Mouse (Mus musculus) large intestine, adult 2 months (tissue): Measurements from ENCODE around the gene Rtl8b. TPM values are rescaled to one million over a fixed set of nuclear protein-coding genes. Genes with fewer than 3 reads are reported as not detected.
"Not testable (repeated sequence)": the region's sequence is repeated elsewhere in the genome, so short reads cannot be mapped to it uniquely, and the experiment has no call there.

ENCODE experiments used
- DNase-seq: peaks from one replicate; pipeline ENCODE4 v3.0.0-alpha.2; 2012; ENCODE audit warnings: low read depth, low spot score
- WGBS: fragments of 180-500 bp; shearing (Covaris S2); methylation state at CpG from one replicate; pipeline ENCODE4 v1.1.7; 2018; 5-methylcytosine and 5-hydroxymethylcytosine counted together
- polyA plus RNA-seq: library from polyadenylated mRNA; depleted of rRNA; stranded (reverse); fragments of >200 nt; gene quantifications from 2 replicates; pipeline ENCODE4 v1.2.3, GENCODE M21; 2012; rRNA removed

Gene Rtl8b
- 35.6 and 43.6 TPM in 2 replicates for polyA plus RNA-seq

DNA sequence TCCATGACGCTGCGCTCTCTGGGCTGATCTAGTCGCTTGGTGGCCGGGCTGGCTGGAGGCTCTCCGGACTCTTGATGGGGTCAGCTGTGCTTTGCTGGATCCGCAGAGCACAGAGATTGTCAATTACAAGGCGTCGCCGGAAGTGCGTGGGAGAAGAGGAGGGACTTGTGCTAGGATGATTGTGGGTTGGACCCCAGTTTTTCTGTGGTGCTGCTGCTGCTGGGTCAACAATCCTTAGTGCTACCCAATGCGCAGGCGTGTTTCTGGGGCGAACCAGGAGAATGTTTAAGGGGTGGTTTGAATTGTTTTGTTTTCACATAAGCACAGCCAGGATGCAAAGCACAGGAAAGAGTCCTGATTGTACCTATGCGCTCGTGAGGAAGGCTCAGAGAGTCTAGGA lies at the start of gene Rtl8b:
Gene Rtl8b (minus strand): TSS at position 115 of the 400 bp plus-strand sequence.
- WGBS = 25% methylated on average over 13 of the region's 15 CpGs
- DNase-seq = peak; percentile 8

GRCm38 (mm10) chrX:53716323-53717182 lies 46.3 kb upstream of the Rtl8b start:
- no peak for DNase-seq
- 22% methylated on average over 49 of the region's 49 CpGs for WGBS

DNA sequence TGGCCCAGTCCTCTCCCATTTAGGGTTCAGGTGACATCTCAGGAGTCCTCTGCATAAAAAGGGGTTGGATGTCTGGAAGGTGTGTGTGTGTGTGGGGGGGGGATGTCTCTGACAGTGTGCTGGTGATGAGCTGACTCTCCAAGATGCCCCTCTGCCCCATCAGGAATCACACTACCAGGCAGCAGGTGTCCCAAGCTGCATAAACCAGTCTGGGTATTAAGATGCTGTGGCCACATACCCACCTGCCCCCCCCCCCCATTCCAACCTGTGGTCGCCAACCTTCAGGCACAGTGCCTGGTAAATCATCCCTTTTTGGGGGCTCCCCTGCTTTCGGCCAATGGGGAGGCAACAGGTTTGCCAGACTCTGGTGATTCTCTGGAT lies 45.7 kb upstream of the Rtl8b start:
- WGBS = 66% methylated on average over 2 of the region's 2 CpGs
- no peak for DNase-seq

GRCm38 (mm10) chrX:53702673-53703072 lies 32.5 kb upstream of the Rtl8b start:
- WGBS = 57% methylated on average over 3 of the region's 3 CpGs
- no peak for DNase-seq

DNA sequence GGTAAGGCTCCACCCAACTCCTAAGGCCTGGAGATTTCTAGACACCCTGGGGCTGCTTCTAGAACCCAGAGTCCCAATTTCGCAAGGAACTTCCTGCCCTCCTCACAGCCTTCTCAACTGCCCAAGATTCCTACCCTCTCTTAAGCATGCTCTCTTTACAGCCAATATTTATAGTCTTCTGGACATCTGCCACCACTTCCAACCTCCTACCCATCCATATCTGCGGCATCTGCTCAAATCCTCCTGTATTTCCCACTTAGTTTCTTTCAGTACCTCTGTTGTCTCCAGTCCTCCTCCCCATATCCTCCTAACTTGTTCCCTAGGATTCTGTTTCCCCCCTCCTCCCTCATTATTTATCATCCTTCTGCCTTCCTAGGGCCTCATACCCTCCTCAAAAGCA lies 29.0 kb upstream of the Rtl8b start:
- DNase-seq = no peak
- 79% methylated on average over 2 of the region's 2 CpGs for WGBS

DNA sequence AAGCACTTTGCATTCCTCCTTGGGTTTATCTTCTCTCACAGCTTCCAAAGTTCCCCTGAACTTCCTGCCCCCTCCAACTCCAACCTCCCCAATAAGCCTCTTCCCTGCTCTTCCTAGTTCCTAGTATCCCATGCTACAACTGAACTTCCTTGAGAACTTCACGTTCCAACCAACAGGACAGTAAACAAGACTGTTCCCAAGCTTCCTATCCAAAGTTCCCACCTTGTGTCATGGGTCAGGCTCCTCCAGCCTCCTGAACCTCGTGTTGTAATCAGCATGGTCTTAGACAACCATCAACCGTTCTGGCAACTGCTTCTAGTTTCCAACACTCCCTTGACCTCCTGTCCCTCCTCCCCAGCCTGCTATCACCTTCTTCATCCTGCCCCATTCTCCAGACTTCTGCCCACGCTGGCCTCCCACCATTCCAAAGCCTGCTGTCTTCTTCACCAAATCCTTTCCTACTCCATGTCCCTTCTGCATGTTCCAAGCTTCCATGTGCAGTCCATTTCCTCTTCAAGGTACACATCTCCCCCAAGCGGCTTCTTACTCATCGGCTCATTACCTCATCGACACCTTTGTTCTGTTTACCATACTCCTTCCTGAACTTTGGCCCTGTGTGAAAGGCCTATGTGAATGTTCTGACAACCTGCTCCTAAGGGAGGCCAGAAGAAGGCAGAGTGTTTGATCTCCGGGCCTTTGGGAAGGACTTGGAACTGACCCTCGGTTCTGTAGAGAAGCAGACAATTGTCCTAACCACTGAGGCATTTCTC lies 24.0 kb upstream of the Rtl8b start:
- no peak for DNase-seq
- WGBS = 50% methylated on average over 9 of the region's 9 CpGs

DNA sequence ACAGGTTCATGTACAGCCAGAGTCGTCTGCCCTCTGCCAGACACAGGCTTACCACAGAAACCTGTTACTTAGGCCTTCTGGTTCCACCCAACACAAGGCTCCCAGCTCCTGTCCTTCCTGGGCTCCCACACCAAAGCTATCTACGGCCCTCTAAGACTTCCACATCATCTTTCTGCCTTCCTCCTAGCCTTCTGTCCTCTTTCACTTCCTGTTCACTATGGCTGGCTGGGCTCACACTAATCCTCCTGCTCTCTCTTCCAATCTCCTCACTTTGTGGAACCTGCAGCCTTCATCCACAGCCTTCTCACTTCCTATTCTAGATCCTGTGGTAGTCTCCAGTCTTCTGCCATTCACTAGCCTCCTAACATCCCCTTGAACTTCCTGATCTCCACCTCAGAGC lies 22.9 kb upstream of the Rtl8b start:
- no peak for DNase-seq
- WGBS = 62% methylated on average over 2 of the region's 2 CpGs

DNA sequence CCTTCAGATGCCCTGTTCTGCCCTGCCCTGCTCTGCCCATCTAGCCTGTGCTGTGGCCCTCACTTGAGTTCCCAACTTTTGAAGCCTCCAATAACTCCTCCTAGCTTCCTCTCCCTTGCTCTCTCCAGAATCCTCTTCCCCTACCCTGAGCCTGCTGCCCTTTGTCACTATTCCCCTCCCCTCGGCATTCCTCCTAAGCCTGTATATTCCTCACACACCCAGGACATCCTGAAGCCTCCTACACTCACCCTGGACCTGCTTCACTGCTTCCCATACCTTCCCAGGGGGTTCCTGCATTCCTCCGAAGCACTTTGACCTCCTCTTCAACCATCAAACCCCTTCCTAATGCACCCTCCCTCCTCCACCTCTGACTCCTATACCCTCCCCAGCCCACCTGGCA lies 21.9 kb upstream of the Rtl8b start:
- WGBS = 35% methylated on average over 2 of the region's 2 CpGs

GRCm38 (mm10) chrX:53684676-53685075 lies 14.5 kb upstream of the Rtl8b start:
- 35% methylated on average over 2 of the region's 4 CpGs for WGBS
- not testable (repeated sequence) for DNase-seq

More for the DNA sequence above, 21.9 kb upstream of the Rtl8b start:
- no peak for DNase-seq

DNA sequence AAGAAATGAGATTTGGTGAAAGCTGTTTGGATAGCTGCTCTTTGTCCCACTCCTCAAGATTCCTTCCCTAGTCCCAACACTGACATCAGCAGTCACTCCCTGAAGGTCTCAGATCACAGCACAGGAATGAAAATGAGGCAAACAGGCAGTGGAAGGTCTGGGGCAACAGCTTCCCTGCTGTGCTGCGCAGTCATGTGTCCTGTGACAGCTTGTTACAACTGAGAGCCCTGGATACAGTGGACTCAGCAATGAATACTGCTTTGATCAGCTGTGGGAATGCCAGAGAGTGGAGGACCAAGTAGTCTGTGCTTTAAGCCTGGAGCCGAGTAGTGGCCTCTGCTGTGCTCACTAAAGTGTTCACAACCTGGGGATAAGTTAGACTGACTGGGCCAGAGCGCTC lies 12.4 kb upstream of the Rtl8b start:
- not testable (repeated sequence) for DNase-seq
- WGBS = 73% methylated on average over 2 of the region's 3 CpGs

- not testable (repeated sequence) for DNase-seq
- WGBS = 30% methylated on average over 2 of the region's 2 CpGs
Observed at GRCm38 (mm10) chrX:53676943-53677342, 6.7 kb upstream of the Rtl8b start.

DNA sequence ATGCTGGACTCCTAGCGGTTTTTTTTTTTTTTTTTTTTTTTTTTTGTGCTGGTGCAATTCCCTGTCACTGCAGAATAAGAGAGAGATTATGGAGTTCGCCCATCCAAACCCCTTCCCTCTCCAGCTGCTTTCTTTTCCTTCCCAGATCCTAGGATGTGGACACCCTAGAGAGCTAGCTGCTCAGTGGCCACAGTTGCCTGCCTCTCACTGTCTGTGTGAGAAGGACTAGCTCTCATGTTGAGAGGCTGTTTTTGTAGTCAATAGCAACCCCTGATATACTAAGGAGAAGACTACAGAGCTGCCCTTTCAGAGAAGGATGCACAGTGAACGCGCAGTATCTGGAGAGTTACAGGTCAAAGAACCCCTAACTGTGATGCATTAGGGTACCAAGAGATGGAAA lies 488 bp upstream of the Rtl8b start:
- WGBS = 31% methylated on average over 3 of the region's 4 CpGs
- DNase-seq = not testable (repeated sequence)

DNA sequence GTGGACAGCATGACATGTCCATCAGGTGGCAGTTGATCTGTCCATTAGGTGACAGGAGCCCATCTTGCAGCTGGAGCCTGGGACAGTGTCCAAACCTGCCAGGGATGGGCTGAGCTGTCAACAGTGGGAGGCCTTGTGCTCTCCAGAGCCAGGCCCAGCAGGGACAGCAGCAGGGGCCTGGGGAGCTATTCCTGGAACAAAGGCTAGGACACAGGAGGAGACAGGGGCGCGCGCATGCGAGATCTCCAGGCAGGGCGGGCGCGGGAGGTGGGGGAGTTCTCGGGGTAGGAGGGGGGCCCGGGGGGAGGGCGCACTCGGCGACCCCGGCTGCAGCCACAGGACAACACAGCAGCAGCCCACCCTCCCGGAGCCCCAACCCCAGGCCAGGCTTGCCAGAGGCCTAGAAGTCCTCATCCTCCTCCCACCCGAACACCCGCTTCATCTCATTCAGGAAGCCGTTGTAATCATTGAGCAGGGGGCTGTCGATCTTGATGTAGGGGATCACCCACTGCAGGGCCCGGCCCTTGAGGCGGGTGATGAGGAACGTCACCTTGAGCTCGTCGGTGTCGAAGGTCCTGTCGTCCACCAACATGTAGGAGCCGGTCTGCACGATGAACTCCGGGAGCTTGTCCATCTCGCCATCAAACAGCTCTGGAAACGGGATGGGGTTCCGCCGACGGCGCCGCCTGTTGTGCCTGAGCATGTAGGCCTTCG lies 494 bp downstream of the Rtl8b start:
- DNase-seq = not testable (repeated sequence)
- WGBS = no CpG with 5 or more reads among the region's 36 CpGs

DNA sequence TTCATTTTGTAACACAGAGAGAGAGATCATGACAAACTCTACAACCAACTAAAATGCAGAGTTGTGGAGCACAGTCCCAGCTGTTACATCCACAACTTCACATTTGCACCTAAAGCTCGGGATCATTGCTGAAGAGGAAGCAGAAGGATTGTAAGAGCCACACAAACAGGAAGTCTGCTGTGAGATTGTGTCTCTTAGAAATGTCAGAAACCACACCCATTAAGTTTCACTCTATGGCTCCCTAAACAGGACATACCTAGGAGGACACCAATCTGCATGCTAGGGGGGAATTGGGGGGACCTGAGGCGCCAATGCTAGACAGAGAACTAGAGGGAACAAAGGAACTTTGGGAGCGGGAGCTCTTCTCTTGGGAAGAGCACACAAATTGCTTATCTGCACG lies 17.3 kb downstream of the Rtl8b start:
- WGBS = 61% methylated on average over 4 of the region's 4 CpGs

GRCm38 (mm10) chrX:53645885-53646284 lies 24.3 kb downstream of the Rtl8b start:
- no peak for DNase-seq
- WGBS = 54% methylated on average over 6 of the region's 6 CpGs

More for the DNA sequence above, 17.3 kb downstream of the Rtl8b start:
- DNase-seq = not testable (repeated sequence)

DNA sequence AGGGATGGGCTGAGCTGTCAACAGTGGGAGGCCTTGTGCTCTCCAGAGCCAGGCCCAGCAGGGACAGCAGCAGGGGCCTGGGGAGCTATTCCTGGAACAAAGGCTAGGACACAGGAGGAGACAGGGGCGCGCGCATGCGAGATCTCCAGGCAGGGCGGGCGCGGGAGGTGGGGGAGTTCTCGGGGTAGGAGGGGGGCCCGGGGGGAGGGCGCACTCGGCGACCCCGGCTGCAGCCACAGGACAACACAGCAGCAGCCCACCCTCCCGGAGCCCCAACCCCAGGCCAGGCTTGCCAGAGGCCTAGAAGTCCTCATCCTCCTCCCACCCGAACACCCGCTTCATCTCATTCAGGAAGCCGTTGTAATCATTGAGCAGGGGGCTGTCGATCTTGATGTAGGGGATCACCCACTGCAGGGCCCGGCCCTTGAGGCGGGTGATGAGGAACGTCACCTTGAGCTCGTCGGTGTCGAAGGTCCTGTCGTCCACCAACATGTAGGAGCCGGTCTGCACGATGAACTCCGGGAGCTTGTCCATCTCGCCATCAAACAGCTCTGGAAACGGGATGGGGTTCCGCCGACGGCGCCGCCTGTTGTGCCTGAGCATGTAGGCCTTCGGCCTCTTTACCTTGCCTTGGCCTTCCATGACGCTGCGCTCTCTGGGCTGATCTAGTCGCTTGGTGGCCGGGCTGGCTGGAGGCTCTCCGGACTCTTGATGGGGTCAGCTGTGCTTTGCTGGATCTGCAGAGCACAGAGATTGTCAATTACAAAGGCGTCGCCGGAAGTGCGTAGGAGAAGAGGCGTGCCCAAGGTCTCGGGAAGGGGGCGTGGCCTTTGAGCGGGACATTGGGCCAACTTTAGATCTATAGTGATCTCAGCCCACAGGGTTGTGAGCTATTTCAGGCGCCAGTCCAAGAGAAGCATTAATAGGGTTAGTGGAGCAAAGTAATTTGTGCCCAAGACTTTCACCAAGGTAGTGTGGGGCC lies 26.9 kb downstream of the Rtl8b start, which contains the start of gene Rtl8a:
Gene Rtl8a (minus strand): TSS at position 703 of the 982 bp plus-strand sequence.
- WGBS = 19% methylated on average over 14 of the region's 50 CpGs
- peak; percentile 7 for DNase-seq

DNA sequence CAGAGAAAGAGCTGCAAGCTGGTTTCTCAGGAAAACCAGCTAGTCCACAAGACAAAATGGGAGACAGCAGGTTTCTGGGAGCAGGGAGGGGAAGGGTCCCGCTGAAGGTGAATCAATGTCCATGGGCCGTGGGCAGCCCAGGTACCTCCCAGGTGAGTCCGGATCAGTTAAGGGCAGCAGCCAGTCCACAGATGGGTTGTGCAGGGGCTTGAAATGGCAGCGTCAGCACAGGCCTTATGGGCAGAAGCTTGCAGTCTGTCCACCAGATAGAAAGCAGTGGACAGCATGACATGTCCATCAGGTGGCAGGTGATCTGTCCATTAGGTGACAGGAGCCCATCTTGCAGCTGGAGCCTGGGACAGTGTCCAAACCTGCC lies 27.6 kb downstream of the Rtl8b start:
- DNase-seq = not testable (repeated sequence)
- 75% methylated on average over 4 of the region's 4 CpGs for WGBS

DNA sequence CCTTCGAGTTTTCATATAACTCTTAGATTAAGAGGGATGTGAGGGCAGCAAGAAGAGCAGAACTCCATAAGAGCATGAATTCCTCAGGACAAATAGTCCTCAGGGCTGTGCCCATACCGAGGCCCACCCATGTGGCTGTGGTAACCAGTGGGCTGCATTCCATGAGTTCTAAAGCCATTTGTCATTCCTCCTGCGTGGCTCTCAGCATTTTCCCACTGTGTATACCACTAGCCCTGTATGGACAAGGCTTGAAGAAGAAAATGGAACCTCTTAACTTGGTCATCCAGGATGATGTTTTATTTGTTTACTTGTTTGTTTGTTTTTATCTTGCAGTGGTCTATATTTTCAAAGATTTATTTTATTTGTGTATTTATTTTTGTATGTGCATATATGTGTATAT lies 32.1 kb downstream of the Rtl8b start:
- WGBS = 49% methylated on average over 3 of the region's 3 CpGs
- not testable (repeated sequence) for DNase-seq
